Mouse (Mus musculus) thymus, postnatal 4 days (tissue): ENCODE measurements at regions not wholly inside any gene's neighbourhood (a gene's known extent, or its start where the extent isn't known, plus 50 kb on each side); places are given as distances from the start of the nearest gene placed in this dataset.

Source experiments
- DNase-seq: peaks from one replicate; pipeline ENCODE4 v3.0.0; 2021

DNA sequence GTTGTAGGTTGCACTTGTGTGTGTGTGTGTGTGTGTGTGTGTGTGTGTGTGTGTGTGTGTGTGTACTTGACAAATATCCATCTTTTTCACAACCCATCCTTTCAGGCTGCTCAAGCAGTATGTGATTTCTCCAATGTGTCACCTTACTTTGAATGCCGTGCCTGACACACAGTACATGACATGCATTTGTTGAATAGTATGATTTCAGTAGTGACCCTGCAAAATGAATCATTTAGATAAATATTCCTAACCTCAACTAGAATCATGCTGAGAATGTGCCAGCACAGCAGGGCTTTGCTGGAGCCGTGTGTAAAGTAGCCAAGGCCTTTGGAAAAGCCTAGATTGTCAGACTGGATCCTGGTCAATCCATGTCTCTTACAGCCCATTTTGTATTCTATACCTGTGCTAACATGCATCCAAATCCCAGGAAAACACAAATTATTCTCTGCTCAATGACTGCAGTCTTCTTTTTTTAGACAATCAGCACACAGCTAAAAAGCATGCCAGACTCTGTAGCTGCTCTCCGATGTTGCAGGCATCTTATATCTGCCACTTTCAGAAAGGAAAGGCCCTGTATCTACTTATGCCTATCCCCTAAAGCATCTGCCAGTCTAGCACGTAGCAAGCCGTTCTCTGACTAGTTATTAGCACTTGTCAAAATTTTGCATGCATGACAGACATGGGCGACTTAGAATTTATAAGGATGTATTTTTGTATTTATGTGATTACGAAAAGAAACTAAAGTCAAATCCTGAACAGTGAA, 60.0 kb upstream of the Gpr141 start:
- no peak for DNase-seq

DNA sequence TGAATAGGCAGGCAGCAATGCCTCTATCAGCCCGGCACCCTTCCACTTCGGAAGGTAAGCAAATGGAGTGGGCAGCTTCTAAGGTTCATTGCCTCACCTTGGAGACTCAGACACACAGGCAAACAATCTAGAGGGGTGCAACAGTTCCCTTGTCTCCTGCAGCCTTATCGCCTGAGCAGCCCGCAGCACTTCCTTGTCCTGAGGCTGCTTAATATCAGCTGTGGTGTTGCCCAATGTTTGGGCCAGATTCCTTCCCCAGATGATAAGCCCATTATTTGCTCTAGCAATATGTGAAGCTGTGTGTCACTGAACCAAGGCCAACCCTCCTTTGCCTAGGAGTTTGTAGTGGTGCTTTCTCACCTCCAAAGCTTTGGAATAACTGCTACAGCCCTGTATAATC, 58.8 kb upstream of the Gpr141 start:
- no peak for DNase-seq

- no peak for DNase-seq
Observed at GRCm38 (mm10) chr13:19881772-19882171, 57.7 kb upstream of the Gpr141 start.

DNA sequence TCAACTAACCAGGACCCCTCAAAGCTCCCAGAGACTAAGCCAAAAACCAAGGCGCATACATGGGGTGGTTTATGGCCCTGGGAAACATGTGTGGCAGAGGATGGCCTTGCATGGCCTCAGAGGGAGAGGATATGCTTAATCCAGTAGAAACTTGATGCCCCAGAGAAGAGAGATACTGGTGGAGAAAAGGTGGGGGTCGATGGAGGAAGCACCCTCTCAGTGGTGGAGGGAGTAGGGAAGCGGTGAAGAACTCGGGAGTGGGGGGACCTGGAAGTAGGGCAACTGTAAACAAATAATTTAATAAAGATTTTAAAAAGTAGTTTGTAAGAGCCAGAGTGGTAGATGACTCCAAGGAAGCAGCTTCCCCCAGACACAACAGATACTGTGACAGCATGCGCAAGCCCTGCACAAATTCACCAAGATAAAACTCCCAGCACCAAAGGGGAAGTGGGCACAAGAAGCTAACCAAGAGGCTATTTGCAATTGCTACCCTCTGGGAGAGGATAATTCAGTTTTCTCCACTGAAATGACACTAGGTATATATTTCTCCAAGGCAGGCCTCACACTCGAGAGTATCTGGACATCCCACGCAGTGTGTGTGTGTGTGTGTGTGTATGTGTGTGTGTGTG, 50.7 kb upstream of the Gpr141 start:
- DNase-seq: no peak
